Mouse (Mus musculus) neutrophil, adult 5-6 weeks (primary cell): ENCODE results near the gene Mrm3. TPM values are rescaled to one million over a fixed set of nuclear protein-coding genes. Genes with fewer than 3 reads are reported as not detected.

Experiments
- ATAC-seq: fragments of 151-379, 151-347 bp; 2 replicates; pipeline ENCODE4 v1.8.0; 2017; ENCODE audit warnings: mild to moderate bottlenecking, moderate TSS enrichment; ENCODE audit not compliant: insufficient number of reproducible peaks, poor library complexity, low FRiP score, severe bottlenecking; ENCODE audit errors: extremely low read depth
- total RNA-seq: library from RNA; stranded (forward); fragments of 200-1000 nt; gene quantifications from 2 replicates; pipeline ENCODE4 v1.2.3, GENCODE M21; 2017

The Mrm3 gene
- total RNA-seq, 1 experiment from 2014 or later, result 7.7 TPM

- no peak for ATAC-seq
Observed at GRCm38 (mm10) chr11:76283841-76284240, 40.3 kb downstream of the Mrm3 start.

- no peak for ATAC-seq
Observed at GRCm38 (mm10) chr11:76285431-76286075, 42.0 kb downstream of the Mrm3 start.

GRCm38 (mm10) chr11:76286534-76287126 lies 43.1 kb downstream of the Mrm3 start:
- no peak for ATAC-seq

GRCm38 (mm10) chr11:76287301-76287700 lies 43.8 kb downstream of the Mrm3 start:
- ATAC-seq, result no peak

- no peak for ATAC-seq
Observed at GRCm38 (mm10) chr11:76288645-76289044, 45.1 kb downstream of the Mrm3 start.

GRCm38 (mm10) chr11:76290367-76290766 lies 46.9 kb downstream of the Mrm3 start:
- no peak for ATAC-seq

- ATAC-seq, result no peak
Observed at GRCm38 (mm10) chr11:76291960-76292359, 48.4 kb downstream of the Mrm3 start.

GRCm38 (mm10) chr11:76292398-76292797 lies 48.9 kb downstream of the Mrm3 start:
- ATAC-seq, result no peak

GRCm38 (mm10) chr11:76292831-76293230 lies 49.3 kb downstream of the Mrm3 start:
- no peak for ATAC-seq

- ATAC-seq, result no peak
Observed at GRCm38 (mm10) chr11:76294078-76294477, 50.6 kb downstream of the Mrm3 start.

- ATAC-seq, result no peak
Observed at GRCm38 (mm10) chr11:76294836-76295235, 51.3 kb downstream of the Mrm3 start.

- ATAC-seq, result no peak
Observed at GRCm38 (mm10) chr11:76297252-76297651, 53.7 kb downstream of the Mrm3 start.

- no peak for ATAC-seq
Observed at GRCm38 (mm10) chr11:76298457-76299000, 55.0 kb downstream of the Mrm3 start.

Other genes starting within 250 kb of the Mrm3 start
- not detected in 2 replicates for gene 1700016K19Rik, start 243.8 kb upstream of the Mrm3 start, total RNA-seq
- gene Rflnb, start 215.9 kb upstream of the Mrm3 start, total RNA-seq, result 69.2 and 73.0 TPM in 2 replicates
- 26.3 and 28.9 TPM in 2 replicates for gene Vps53, start 64.1 kb upstream of the Mrm3 start, total RNA-seq
- 1.2 and 1.4 TPM in 2 replicates for gene Fam57a, start 64.0 kb upstream of the Mrm3 start, total RNA-seq
- 2.3 TPM in 1 of 2 replicates, not detected in the other for gene Dbil5, start 26.1 kb upstream of the Mrm3 start, total RNA-seq
- gene Gemin4, start 26.1 kb upstream of the Mrm3 start, total RNA-seq, result 5.2 and 5.4 TPM in 2 replicates
- 57.1 and 60.8 TPM in 2 replicates for gene Glod4, start within 50 bp of the Mrm3 start, total RNA-seq
- gene Nxn, start 155.4 kb downstream of the Mrm3 start, total RNA-seq, result 4.2 and 5.0 TPM in 2 replicates
- gene Timm22, start 163.2 kb downstream of the Mrm3 start, total RNA-seq, result 4.3 and 5.6 TPM in 2 replicates